Mouse (Mus musculus) macrophage (primary cell): ENCODE results near the gene Blmh. TPM values are rescaled to one million over a fixed set of nuclear protein-coding genes. Genes with fewer than 3 reads are reported as not detected.
A peak's percentile ranks its signal among the peaks of the same experiment; 100 is the strongest.
"Not testable (repeated sequence)": the region's sequence is repeated elsewhere in the genome, so short reads cannot be mapped to it uniquely, and the experiment has no call there.

Experiments used
- H3K27ac ChIP-seq: fragments of 350-480 bp; formaldehyde crosslinking; 2 replicates; pipeline ENCODE4 v1.9.0; 2021
- H3K36me3 ChIP-seq: fragments of 350-480 bp; formaldehyde crosslinking; 2 replicates; pipeline ENCODE4 v1.9.0; 2021; ENCODE audit errors: inconsistent target
- H3K4me3 ChIP-seq: fragments of 350-480 bp; formaldehyde crosslinking; 2 replicates; pipeline ENCODE4 v1.9.0; 2021; ENCODE audit errors: inconsistent target
- H3K79me2 ChIP-seq: fragments of 350-480 bp; formaldehyde crosslinking; 2 replicates; pipeline ENCODE4 v1.9.0; 2021; ENCODE audit errors: inconsistent target
- WGBS: methylation state at CpG from one replicate; pipeline ENCODE4 v1.1.7; 2026; ENCODE audit warnings: inconsistent platforms; ENCODE audit not compliant: missing documents; 5-methylcytosine and 5-hydroxymethylcytosine counted together
- polyA plus RNA-seq: library from polyadenylated mRNA; stranded (reverse); fragments of 250-400 nt; gene quantifications from 3 replicates; pipeline ENCODE4 v1.2.4, GENCODE M21; 2018; ENCODE audit warnings: inconsistent platforms

Gene Blmh
- polyA plus RNA-seq, 1 experiment from 2014 or later, result 95.7 TPM

GRCm38 (mm10) chr11:76901579-76902361 is 22.8 kb upstream of the Blmh start, which contains the start of gene Tmigd1:
Tmigd1 (plus strand) TSS chr11:76902159.
- H3K36me3 ChIP-seq, result no peaks in the 10 kb centered on the region
- no peaks in the 10 kb centered on the region for H3K79me2 ChIP-seq
- H3K27ac ChIP-seq, result no peak within 1 kb of the TSS
- H3K4me3 ChIP-seq, result no peak within 1 kb of the TSS
- WGBS, result 51% methylated on average over 7 of the region's 7 CpGs

GRCm38 (mm10) chr11:76904340-76904739 is 20.3 kb upstream of the Blmh start:
- WGBS, result 86% methylated on average over 2 of the region's 2 CpGs
- no peak overlapping the region for H3K27ac ChIP-seq
- no peaks in the 10 kb centered on the region for H3K36me3 ChIP-seq
- H3K4me3 ChIP-seq, result no peak overlapping the region
- H3K79me2 ChIP-seq, result no peaks in the 10 kb centered on the region

- Histone ChIP-seq H3K36me3 (no peaks in the 10 kb centered on the region), H3K79me2 (no peaks in the 10 kb centered on the region), H3K27ac (no peak overlapping the region), H3K4me3 (no peak overlapping the region)
- WGBS, result 95% methylated on average over 7 of the region's 7 CpGs
These were observed 16.0 kb upstream of the Blmh start for GRCm38 (mm10) chr11:76908651-76909050.

GRCm38 (mm10) chr11:76911325-76912054 is 13.1 kb upstream of the Blmh start:
- Histone ChIP-seq H3K79me2 (no peaks in the 10 kb centered on the region), H3K4me3 (no peak overlapping the region), H3K27ac (no peak overlapping the region), H3K36me3 (no peaks in the 10 kb centered on the region)
- 88% methylated on average over 3 of the region's 3 CpGs for WGBS

- 69% methylated on average over 7 of the region's 7 CpGs for WGBS
- no peaks in the 10 kb centered on the region for H3K36me3 ChIP-seq
- no peak overlapping the region for H3K4me3 ChIP-seq
- no peak overlapping the region for H3K27ac ChIP-seq
- no peaks in the 10 kb centered on the region for H3K79me2 ChIP-seq
These were observed 12.6 kb upstream of the Blmh start for GRCm38 (mm10) chr11:76912055-76912395.

- no peak overlapping the region for H3K4me3 ChIP-seq
- no peaks in the 10 kb centered on the region for H3K36me3 ChIP-seq
- no peaks in the 10 kb centered on the region for H3K79me2 ChIP-seq
- WGBS, result 84% methylated on average over 7 of the region's 7 CpGs
- H3K27ac ChIP-seq, result no peak overlapping the region
These were observed 10.2 kb upstream of the Blmh start for GRCm38 (mm10) chr11:76914366-76914765.

- no peak overlapping the region for H3K27ac ChIP-seq
- WGBS, result 25% methylated on average over 12 of the region's 13 CpGs
- H3K4me3 ChIP-seq, result no peak overlapping the region
- no peaks in the 10 kb centered on the region for H3K79me2 ChIP-seq
- no peaks in the 10 kb centered on the region for H3K36me3 ChIP-seq
These were observed 7.9 kb upstream of the Blmh start for GRCm38 (mm10) chr11:76916539-76917229.

- no peaks in the 10 kb centered on the region for H3K79me2 ChIP-seq
- H3K4me3 ChIP-seq, result no peak overlapping the region
- 97% methylated on average over 3 of the region's 3 CpGs for whole genome bisulfite sequencing
- H3K36me3 ChIP-seq, result no peaks in the 10 kb centered on the region
- no peak overlapping the region for H3K27ac ChIP-seq
These were observed 7.4 kb upstream of the Blmh start for GRCm38 (mm10) chr11:76917230-76917548.

- 88% methylated on average over 1 of the region's 1 CpGs for WGBS
- H3K79me2 ChIP-seq, result no peaks in the 10 kb centered on the region
- H3K36me3 ChIP-seq, result no peaks in the 10 kb centered on the region
- H3K4me3 ChIP-seq, result no peak overlapping the region
- no peak overlapping the region for H3K27ac ChIP-seq
These were observed 4.0 kb upstream of the Blmh start for GRCm38 (mm10) chr11:76920607-76921006.

GRCm38 (mm10) chr11:76928586-76928985 is 4.0 kb downstream of the Blmh start:
- not testable (repeated sequence) for H3K4me3 ChIP-seq, H3K36me3 ChIP-seq, H3K79me2 ChIP-seq, H3K27ac ChIP-seq
- WGBS, result 91% methylated on average over 5 of the region's 8 CpGs

- H3K79me2 ChIP-seq, result no peaks in the 10 kb centered on the region
- H3K36me3 ChIP-seq, result no peaks in the 10 kb centered on the region
- no peak overlapping the region for H3K4me3 ChIP-seq
- WGBS, result 59% methylated on average over 3 of the region's 3 CpGs
- no peak overlapping the region for H3K27ac ChIP-seq
These were observed 8.6 kb downstream of the Blmh start for GRCm38 (mm10) chr11:76933209-76933608.

GRCm38 (mm10) chr11:76936578-76936977 is 12.0 kb downstream of the Blmh start:
- Histone ChIP-seq H3K79me2 (no peaks in the 10 kb centered on the region), H3K4me3 (no peak overlapping the region), H3K27ac (no peak overlapping the region), H3K36me3 (no peaks in the 10 kb centered on the region)
- WGBS, result 56% methylated on average over 5 of the region's 5 CpGs

GRCm38 (mm10) chr11:76944839-76945238 is 20.2 kb downstream of the Blmh start:
- WGBS, result 71% methylated on average over 3 of the region's 6 CpGs
- Histone ChIP-seq H3K36me3 (no peaks in the 10 kb centered on the region), H3K27ac (peak overlapping the region; percentile 61), H3K4me3 (peak overlapping the region; percentile 60), H3K79me2 (peaks cover 44% of the 10 kb centered on the region)

GRCm38 (mm10) chr11:76945386-76946202 is 21.0 kb downstream of the Blmh start:
- H3K36me3 ChIP-seq, result no peaks in the 10 kb centered on the region
- H3K79me2 ChIP-seq, result peaks cover 44% of the 10 kb centered on the region
- 2% methylated on average over 46 of the region's 58 CpGs for WGBS
- H3K27ac ChIP-seq, result peak overlapping the region; percentile 61
- H3K4me3 ChIP-seq, result peak overlapping the region; percentile 60
